In genomic region chr17:26017949-26018348, GRCm38 (mm10) we compare ENCODE assay signal across 13 mouse cellular contexts. TPM values are rescaled to one million over a fixed set of nuclear protein-coding genes. Genes with fewer than 3 reads are reported as not detected.
A peak's percentile ranks its signal among the peaks of the same experiment; 100 is the strongest.
DNase-seq lines count a peak whose midpoint lies in the region.
"Had no signal": no experiment of that assay in that cellular context is flagged by ENCODE, and none has a peak within 500 bp of the region (broad histone marks: within the 10 kb centered on the region; RNA-seq: fewer than 3 reads in every experiment).

No protein-coding gene starts in this region.

- peak; percentile 78 for DNase-seq in gastrocnemius, adult 18-20 months (ENCODE audit: low spot score)
- no peak for DNase-seq in gastrocnemius, postnatal 36 days
- DNase-seq in brain, adult 2 months (ENCODE audit: low read depth, low spot score): peak; percentile 79
- DNase-seq in heart, postnatal 10 days: peak; percentile 38 to 64
- DNase-seq in kidney, postnatal 10 days: peak; percentile 68
- no peak for DNase-seq in spleen, adult 12 weeks (ENCODE audit: low spot score)
- DNase-seq in adrenal gland, adult 2 months: no peak
- DNase-seq in spleen, postnatal 4 days (ENCODE audit: low spot score in 2 of 2): no peak
- DNase-seq: adrenal gland, postnatal 10 days; B cell, adult 2 months; cerebellum, adult 8-10 months; right cerebral cortex, postnatal 4 days; thymus, adult 18-20 months had no signal

- intact Hi-C loops in gastrocnemius, postnatal 36 days (cut with DNase I): no loop called here
- intact Hi-C loops in heart, postnatal 10 days (cut with DNase I): no loop called here

RNA-seq across cellular contexts. Expression of gene Capn15, which starts 32.4 kb away (rescaled TPM):
- 1 to 10 TPM; 4.4 to 6.5 TPM for total RNA-seq in gastrocnemius, adult 18-20 months (2021)
- 1 to 10 TPM; 5.4 to 6.5 TPM for total RNA-seq in gastrocnemius, postnatal 36 days (2021)
- total RNA-seq in heart, postnatal 10 days (2021): 10 to 100 TPM; 12.6 to 13.5 TPM
- total RNA-seq in adrenal gland, adult 2 months (2021): 10 to 100 TPM; 16.3 to 18.1 TPM
- polyA plus RNA-seq in adrenal gland, adult 2 months (2012; rRNA removed): 49.0 and 51.5 TPM in 2 replicates

RNA-seq across cellular contexts. Expression of gene Rab11fip3, which starts 51.4 kb away (rescaled TPM):
- total RNA-seq in gastrocnemius, adult 18-20 months (2021): 10 to 100 TPM; 88.9 to 96.2 TPM
- total RNA-seq in gastrocnemius, postnatal 36 days (2021): 10 to 100 TPM; 57.9 to 61.5 TPM
- 10 to 100 TPM; 23.4 to 24.1 TPM for total RNA-seq in heart, postnatal 10 days (2021)
- 10 to 100 TPM; 21.8 to 22.5 TPM for total RNA-seq in adrenal gland, adult 2 months (2021)
- 23.8 and 30.7 TPM in 2 replicates for polyA plus RNA-seq in adrenal gland, adult 2 months (2012; rRNA removed)

Comparison
In these comparisons a context has a peak if more than half of its experiments do, and no peak if none do; other contexts are left out.
1. DNase-seq: peak in gastrocnemius, adult 18-20 months (single experiment), brain, adult 2 months (single experiment), heart, postnatal 10 days (2 of 2) and kidney, postnatal 10 days (single experiment); none in gastrocnemius, postnatal 36 days (0 of 2), spleen, adult 12 weeks (single experiment), adrenal gland, adult 2 months (single experiment) and spleen, postnatal 4 days (0 of 2).